Mouse (Mus musculus) brown adipose tissue, adult 24 weeks (tissue): ENCODE results near the gene Spty2d1. TPM values are rescaled to one million over a fixed set of nuclear protein-coding genes. Genes with fewer than 3 reads are reported as not detected.
A peak's percentile ranks its signal among the peaks of the same experiment; 100 is the strongest.
"Not testable (repeated sequence)": the region's sequence is repeated elsewhere in the genome, so short reads cannot be mapped to it uniquely, and the experiment has no call there.

ENCODE experiments used
- H3K27ac ChIP-seq: fragments of 200-500 bp; replicated peaks from 2 replicates; pipeline ENCODE4 v1.5.1; 2012; ENCODE audit warnings: low read depth, mild to moderate bottlenecking, low read length
- H3K4me1 ChIP-seq: fragments of 200-500 bp; 2 replicates; pipeline ENCODE4 v1.6.1; 2012; ENCODE audit warnings: low read length, mixed read lengths; ENCODE audit not compliant: control insufficient read depth, insufficient read depth, insufficient read length
- H3K4me3 ChIP-seq: fragments of 200-500 bp; 2 replicates; pipeline ENCODE4 v1.5.1; 2012; ENCODE audit warnings: low read depth, mild to moderate bottlenecking, low read length, moderate library complexity; ENCODE audit not compliant: insufficient read depth
- polyA plus RNA-seq: library from polyadenylated mRNA; stranded (reverse); fragments of >200 nt; gene quantifications from 2 replicates; pipeline ENCODE4 v1.2.4, GENCODE M21; 2012; ENCODE audit not compliant: missing spikeins, insufficient read depth, insufficient read length

Gene Spty2d1
- polyA plus RNA-seq, 1 experiment: 6.4 TPM

DNA sequence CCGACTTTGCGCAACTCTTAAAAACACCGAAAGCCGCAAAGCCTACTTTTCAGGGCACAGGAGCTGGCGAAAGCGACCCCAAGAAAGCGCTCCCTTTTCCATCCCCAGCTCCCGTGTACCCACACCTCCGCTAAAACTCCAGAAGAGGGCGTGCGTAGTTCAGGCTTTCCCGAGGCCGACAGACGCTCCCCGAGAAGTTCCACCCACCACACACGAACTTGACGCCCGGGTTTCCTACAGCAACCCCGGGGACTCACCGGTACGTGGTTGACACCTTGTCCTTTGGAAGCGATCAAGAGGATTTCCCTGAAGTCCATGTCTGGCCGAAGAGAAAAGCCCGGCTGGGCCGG is 418 bp downstream of the Spty2d1 start:
- Histone ChIP-seq H3K4me3 (peak overlapping the region; percentile 75), H3K27ac (peak overlapping the region; percentile 80), H3K4me1 (peaks cover 11% of the 10 kb centered on the region)

DNA sequence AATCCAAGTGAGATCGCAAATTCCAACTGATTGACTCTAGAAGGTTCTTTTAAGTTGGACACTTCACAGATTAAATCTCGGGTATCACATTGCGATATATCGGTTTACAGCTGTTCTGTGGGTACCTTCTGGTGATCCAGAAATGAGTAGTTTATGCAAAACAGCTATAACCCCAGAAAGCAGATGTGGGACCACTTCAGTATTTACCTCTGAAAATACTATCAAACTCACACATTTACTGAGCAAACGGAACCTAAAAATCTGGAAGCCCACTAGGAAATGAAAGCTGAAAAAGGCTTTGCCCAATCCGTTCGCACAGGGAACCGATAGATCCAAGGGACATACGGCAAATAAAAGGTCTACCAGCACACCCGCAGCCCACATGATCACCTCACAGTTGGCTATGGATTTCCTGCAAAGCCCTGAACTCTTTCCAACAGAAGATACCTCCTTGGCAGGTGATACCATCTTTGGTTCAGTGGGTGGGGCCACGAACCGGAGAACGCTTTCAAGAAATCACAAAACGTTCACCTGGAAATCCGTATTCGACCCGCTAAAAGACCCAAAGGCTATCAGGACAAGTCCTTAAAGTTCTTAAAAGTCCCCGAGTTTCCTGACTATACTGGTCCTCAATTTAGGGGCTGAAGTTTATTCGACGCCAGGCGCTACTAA is 966 bp downstream of the Spty2d1 start:
- Histone ChIP-seq H3K4me3 (peak overlapping the region; percentile 75), H3K27ac (peak overlapping the region; percentile 80), H3K4me1 (peaks cover 8% of the 10 kb centered on the region)

DNA sequence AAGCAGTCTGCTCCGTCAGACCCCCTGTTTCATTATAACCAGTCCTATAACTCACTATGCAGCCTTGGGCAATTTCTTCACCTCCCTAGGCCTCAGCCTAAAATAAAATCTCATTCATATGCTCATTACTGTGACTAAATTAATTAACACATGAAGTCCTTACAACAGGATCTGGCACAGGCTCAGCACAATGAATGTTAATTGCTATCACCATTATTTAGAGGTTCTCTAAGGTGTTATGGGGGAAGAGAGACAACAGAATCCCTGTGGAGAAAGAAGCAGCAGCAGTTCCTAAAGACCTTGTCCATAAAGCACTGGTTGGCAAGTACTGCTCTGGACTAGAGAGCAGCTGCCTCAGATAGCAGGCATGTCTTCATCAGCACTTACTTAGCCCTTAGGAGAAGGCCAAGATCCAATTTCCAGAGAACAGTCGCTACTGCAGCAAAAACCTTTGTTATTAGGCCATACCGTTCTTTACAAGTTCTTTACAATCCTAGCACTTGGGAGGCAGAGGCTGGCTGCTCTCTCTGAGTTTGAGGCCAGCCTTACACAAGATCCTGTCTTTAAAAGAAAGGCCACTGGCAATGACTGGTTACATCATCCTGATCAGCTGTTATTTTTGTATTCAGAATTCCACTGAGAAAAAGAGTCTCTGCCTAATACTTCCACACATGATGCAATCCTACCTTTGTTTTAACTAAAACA is 4.6 kb downstream of the Spty2d1 start:
- peak overlapping the region; percentile 75 for H3K27ac ChIP-seq
- peaks cover 8% of the 10 kb centered on the region for H3K4me1 ChIP-seq
- no peak overlapping the region for H3K4me3 ChIP-seq

DNA sequence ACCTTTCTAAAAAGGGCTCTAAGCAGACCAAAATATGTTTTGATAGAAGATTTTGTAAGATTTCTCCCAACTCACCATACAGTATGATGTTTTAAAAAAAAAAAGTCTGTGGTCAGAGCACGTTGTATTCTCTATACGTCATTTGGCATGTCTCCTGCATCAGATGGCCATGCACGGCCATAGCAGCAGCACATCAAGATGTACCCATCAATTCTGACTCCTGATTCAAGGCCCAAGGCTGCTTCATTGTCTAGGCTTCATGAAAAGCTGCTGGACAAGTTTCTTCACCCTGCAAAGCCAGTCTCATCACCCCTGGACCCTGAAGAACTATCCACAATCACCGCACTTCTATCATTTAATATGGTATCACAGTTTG is 6.3 kb downstream of the Spty2d1 start:
- H3K4me1 ChIP-seq: peaks cover 8% of the 10 kb centered on the region
- H3K27ac ChIP-seq: no peak overlapping the region
- no peak overlapping the region for H3K4me3 ChIP-seq

DNA sequence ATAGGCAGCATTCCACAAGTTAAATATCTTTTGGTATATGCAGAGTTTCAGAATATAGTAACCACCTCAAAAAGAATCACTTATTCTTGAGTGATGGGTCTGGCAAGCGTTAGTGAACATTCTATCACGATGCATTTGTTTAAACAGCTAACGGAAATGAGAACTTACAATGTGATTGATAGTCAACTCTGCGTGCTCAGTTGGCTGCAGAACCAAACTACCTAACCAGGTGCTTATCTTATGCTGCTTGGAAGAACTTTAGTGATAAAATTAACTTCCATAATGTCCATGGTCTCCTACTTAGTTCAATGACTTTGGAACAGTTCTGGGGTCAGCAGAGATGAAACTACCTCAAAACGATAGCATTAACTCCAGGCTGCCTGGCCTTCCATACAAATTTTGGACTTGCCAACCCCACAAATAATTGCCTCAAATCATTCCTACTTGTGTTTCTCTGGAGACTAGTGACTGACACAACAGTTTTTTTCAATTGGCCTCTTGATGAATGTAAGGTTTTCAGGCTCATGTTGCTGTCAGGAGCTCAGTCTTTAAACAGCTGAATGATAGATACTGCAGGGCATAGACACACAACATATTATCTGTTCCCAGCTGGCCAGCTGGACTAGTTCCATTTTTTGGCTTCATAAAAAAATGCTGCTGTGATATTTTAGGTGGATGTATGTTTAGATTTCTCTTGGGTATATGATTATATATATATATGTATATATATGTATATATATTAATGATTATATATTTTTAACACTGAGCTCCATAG is 6.9 kb downstream of the Spty2d1 start:
- H3K27ac ChIP-seq: no peak overlapping the region
- no peak overlapping the region for H3K4me3 ChIP-seq
- H3K4me1 ChIP-seq: peaks cover 8% of the 10 kb centered on the region

DNA sequence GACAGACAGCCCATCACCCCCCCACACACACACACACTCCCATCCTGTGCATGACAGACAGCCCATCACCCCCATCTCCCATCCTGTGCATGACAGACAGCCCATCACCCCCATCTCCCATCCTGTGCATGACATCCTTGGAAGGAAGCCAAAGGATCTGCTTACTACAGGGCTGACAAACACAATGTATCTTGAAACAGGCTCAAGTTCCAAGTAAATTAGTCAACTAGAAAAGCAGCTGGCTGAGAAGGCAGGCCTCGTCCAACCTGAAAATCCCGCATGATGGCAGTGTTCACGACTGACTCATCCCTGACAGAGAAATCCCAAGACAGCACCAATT is 7.6 kb downstream of the Spty2d1 start:
- H3K4me3 ChIP-seq: no peak overlapping the region
- no peak overlapping the region for H3K27ac ChIP-seq
- peaks cover 8% of the 10 kb centered on the region for H3K4me1 ChIP-seq

DNA sequence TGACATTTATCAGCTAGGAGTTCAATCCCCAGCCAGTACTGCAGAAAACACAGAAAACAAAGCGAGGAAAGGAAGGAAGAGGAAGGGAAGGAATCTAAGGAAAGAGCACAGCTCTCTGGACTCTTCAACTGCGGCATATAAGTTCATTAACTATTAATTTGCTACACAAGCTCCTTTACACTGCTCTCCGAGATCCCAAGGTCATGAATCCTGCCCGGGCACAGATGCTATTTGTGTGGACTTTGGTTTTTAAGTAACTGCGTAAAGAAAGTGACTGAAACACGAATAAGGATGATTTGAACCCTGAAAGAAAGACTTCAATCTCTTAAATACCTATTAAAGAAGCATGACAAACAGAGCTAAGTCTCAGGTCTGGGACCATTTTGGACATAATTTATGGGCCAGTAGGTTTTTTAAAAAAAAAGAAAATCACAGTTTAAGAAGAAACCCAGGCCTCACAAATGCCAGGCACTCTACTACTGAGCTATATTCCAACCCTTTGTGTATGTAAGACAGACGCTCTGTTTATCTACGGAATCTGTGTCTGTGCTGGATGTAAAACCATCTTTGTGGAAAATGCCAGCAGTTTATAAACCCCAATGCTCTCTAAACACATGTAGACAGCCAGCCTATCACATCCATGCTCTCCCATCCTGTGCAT is 8.1 kb downstream of the Spty2d1 start:
- Histone ChIP-seq H3K4me3 (no peak overlapping the region), H3K4me1 (peaks cover 8% of the 10 kb centered on the region), H3K27ac (no peak overlapping the region)

DNA sequence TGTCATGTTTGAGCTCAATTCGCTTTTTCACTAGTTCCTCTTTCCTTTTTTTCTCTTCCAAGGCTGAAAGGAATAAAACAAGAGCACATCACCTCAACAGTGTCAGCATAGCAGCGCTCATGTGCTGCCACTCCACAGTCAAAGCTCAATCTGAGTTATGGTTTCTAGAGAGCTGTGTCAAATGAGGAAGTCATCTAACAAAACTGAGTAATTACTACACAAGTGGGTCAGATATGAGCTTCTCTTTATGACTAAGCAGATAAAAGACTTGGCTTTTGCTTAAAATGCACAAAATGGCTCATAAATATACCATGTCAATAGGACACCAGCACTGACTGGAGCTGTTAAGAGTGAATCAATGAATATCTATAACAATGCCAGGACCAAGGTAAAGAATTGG is 9.3 kb downstream of the Spty2d1 start:
- no peak overlapping the region for H3K4me3 ChIP-seq

DNA sequence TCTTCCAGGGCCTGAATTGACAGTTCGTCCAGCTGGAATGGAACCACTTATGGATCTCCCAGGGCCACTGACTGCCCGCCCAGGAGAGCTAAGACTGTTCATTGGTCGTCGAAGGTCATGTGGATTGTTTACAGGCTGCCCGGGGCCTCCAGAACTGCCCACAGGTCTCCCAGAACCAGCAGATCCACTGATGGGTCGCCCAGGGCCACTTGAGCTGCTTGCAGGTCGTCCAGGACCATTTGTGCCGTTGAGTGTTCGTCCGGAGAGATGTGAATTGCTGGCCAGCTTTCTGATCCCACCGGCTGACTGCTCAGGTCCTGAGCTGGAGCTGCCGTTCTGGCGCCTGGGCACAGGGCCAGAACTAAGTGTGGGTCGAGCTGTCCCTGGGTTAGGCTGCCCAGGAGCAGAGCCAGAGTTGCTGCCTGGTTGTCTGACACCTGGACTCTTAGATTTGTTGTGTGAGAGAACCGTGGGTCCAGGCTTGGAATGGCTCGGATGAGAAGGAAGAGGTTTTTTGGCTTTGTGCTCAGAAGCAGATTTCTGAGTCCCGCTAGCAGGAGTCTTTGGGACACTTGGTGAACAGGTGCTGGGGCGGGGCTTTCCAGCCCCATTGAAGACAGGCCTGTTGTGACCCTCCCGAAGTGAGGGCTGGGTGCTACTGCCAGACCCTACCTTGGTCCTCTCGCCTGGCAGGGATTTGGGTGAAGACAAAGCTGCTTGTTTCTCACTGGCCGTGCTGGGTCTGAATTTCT is 10.4 kb downstream of the Spty2d1 start:
- H3K4me3 ChIP-seq: no peak overlapping the region
- H3K4me1 ChIP-seq: peaks cover 5% of the 10 kb centered on the region
- no peak overlapping the region for H3K27ac ChIP-seq

More for the DNA sequence above, 9.3 kb downstream of the Spty2d1 start:
- Histone ChIP-seq H3K4me1 (peaks cover 8% of the 10 kb centered on the region), H3K27ac (no peak overlapping the region)

DNA sequence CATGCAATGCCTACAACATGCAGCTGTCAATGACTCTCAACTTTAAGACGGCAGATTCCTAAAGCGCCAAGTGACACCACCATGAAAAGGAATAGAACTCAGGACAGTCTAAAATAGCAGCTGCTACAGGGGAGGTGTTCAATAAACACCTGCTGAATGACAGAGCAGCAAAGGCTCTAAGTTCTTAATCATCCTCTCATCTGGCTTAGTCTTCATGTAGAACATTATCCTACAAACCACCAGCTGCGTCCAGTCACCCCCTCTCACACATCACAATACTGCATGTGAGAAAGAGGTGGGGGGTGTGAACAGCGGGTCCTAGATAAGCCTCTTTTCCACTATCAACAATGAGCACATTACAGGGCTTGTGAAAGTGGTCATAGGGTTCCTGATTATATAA is 11.2 kb downstream of the Spty2d1 start:
- H3K27ac ChIP-seq: no peak overlapping the region
- peaks cover 4% of the 10 kb centered on the region for H3K4me1 ChIP-seq
- no peak overlapping the region for H3K4me3 ChIP-seq

DNA sequence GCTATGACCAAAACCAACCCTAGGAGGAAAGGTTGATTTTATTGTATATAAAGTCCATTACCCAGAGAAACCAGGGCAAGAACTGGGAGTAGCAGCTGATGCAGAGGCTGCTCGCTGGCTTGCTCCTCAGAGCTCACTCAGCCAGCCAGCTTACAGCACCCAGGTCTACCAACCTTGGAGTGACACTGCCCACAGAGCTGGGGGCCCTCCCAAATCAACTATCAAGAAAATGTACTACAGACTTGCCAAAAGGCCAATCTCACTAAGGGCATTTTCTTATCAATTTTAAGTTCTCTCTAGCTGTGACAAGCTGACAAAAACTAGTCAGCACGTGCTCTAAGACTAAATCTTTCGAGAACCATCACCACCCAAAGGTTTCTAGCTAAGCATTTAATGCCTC is 12.7 kb downstream of the Spty2d1 start:
- no peak overlapping the region for H3K27ac ChIP-seq
- no peak overlapping the region for H3K4me3 ChIP-seq
- peaks cover 2% of the 10 kb centered on the region; the same call in 1 of the 2 replicates for H3K4me1 ChIP-seq

DNA sequence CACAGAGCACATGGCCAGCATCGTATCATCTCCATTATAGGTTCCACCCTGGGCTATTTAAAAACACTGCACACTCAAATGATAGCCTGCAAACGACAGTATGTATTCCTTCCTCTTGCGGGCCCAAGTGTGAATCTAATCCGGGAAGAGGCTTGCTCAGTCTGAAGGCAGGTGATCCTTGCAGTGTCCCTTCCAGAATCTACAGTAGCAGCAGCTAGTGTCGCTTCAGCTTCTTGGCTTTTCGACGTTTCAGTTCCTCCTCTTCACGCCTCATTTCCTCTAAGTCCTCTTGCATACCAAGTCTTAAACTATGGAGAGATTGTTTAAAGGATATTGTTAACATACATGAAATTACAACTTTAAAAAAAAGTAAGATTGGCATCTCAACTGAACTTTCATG is 15.1 kb downstream of the Spty2d1 start:
- no peak overlapping the region for H3K27ac ChIP-seq
- no peak overlapping the region for H3K4me3 ChIP-seq
- H3K4me1 ChIP-seq: no peaks in the 10 kb centered on the region

DNA sequence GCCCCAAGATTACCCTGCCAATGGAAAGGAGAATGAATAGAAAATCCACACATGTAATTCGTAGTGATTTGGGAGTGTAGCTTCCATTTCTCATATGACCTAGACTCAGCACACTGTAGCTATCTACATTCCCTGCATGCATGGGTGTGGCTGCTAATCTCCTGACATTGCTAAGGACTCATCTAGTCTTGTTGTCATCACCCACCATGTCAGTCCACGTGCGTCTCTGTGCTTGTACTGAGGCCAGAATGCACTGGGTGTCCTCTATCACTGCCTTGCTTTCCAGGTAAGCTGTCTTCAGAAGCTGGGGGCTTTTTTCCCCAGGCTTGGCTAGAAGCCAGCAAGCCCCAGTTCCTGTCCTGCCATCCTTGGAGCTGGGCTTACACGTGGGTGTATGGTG is 18.8 kb downstream of the Spty2d1 start:
- not testable (repeated sequence) for H3K4me3 ChIP-seq, H3K4me1 ChIP-seq, H3K27ac ChIP-seq

DNA sequence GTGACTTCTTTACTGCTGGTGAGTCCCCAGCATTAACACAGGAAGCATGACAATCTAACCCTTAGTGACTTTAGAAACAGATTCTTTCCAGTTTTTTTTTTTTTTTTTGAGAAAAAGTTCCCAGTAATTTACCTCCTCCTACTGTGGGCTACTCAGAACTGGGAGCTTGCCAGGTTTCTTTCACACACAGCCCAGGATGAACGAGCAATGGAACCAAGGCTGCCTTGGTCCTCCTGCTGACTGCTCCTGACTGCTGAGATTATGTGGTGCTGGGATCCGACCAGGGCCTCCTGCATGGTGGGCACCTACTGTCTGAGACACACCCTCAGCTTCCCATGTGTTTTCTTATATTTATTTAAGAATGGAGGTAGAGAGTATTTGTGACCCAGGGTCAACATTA is 21.1 kb downstream of the Spty2d1 start:
- Histone ChIP-seq H3K4me3 (no peak overlapping the region), H3K27ac (no peak overlapping the region), H3K4me1 (peaks cover 2% of the 10 kb centered on the region)

DNA sequence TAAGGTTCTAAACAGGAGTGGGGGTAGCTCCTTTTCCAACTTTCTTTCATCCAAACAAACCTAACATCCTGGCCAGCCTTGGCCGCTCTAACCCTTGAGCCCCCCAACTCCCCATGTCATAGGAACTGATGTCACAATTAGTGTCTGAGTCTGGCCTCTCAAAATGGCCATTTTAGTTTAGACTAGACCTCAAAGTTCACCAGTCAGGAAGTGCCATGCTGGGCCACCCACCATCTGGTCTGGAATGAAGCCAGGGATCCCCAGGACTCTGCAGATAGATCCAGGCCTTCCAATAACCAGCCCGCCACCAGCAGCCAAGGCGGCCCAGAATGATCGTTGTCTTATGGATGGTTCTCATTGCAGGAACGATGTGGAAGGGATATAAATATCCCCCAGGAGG is 21.6 kb downstream of the Spty2d1 start:
- Histone ChIP-seq H3K4me1 (peaks cover 2% of the 10 kb centered on the region), H3K4me3 (no peak overlapping the region), H3K27ac (0 out of 2 replicates have a peak overlapping the region, but pooled peaks have one; percentile 11)
